Mouse (Mus musculus) embryonic fibroblast, embryonic 13.5 days (primary cell): ENCODE data around the gene Zbtb3.

Experiments
- CTCF ChIP-seq: IDR thresholded peaks from 2 replicates; pipeline ENCODE4 v1.5.1; 2011; ENCODE audit warnings: mild to moderate bottlenecking, control low read depth, low read length, moderate library complexity, borderline replicate concordance; ENCODE audit not compliant: insufficient read depth
- POLR2A ChIP-seq: IDR thresholded peaks from 2 replicates; pipeline ENCODE4 v1.6.1; 2011; ENCODE audit warnings: low read depth, mild to moderate bottlenecking, control low read depth, low read length, moderate library complexity

GRCm38 (mm10) chr19:8830664-8831063 lies 28.3 kb downstream of the Zbtb3 start:
- no peak for TF ChIP-seq POLR2A
- TF ChIP-seq CTCF: no peak
